Mouse (Mus musculus) layer of hippocampus, adult 11-12 months (tissue): ENCODE measurements around the gene Gli3.

ENCODE experiments used
- DNase-seq: peaks from one replicate; pipeline ENCODE4 v3.0.0; 2022; ENCODE audit warnings: low spot score

The Gli3 gene

DNA sequence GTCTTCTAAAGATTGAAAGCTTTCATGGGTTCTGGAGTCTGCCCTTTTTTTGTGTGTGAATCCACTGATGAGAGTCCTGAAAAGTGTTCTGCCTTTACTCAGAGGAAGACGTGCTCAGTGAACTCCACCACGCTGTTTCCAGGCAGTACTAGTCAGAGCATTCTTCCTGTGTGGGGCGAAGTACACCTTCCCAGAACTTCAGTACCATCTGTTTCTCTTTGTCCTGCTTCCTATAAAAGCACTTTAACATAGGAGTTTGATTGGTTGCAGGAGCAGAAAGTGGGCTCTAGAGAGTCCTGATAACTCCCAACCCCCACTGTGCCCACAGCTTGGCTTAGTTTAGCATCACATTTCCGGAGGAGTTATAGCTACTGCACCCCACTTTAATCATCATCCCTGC lies 32.8 kb downstream of the Gli3 start:
- no peak for DNase-seq

DNA sequence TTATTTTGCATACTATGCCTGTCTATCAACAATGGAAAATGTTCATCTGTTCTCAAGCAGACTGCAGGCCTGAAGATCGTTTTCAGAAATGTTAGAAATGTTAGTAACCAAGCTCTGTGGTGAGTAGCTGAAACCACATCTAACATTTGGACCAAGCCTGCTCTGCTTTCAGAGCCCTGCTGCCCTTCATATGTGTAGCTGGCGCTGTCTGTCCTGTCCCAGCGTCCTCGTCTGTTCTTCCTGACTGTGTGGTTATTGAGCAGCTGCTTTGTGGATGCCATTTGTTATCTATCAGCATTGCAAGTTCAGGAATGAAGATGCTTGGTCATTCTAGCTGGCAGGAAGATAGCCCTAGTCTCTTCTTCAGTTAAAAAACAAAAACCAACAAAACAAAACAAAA lies 35.3 kb downstream of the Gli3 start:
- DNase-seq, result no peak

DNA sequence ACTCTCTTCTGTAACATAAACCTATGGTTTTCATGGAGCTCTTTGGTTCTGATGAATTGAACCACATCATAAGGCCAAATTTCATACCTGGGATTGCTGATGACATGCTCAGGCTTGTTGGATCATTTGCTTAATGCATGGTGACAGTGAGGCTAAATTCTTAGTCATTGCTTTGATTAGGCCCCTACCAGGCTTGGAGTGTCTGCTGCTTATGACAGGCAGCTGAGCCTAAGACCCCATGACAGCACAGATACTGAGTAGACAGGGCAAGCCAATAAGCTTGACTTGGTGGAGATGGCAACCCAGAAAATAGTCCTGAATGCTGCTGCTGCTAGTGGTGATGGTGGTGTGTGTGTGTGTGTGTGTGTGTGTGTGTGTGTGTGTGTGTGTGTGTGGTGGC lies 47.9 kb downstream of the Gli3 start:
- no peak for DNase-seq

DNA sequence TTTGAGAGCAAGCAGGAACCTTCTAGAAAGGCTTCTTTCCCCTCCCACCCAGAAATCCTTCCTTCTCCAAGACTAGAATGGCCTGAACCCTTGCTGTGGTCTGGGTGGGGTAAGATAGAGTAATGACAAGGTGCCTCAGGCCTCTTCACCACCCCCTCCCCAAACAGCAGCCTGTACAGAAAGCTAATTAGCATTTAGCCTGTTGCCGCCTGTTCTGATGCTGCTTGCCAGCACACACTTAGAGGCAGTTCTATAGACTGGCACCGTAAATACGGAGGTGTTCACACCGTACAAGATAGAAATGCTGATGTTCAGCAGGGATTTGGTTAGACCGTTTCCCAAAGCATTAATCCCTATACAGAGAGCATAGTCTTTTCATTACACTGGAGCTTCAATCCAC lies 50.1 kb downstream of the Gli3 start:
- DNase-seq, result no peak

DNA sequence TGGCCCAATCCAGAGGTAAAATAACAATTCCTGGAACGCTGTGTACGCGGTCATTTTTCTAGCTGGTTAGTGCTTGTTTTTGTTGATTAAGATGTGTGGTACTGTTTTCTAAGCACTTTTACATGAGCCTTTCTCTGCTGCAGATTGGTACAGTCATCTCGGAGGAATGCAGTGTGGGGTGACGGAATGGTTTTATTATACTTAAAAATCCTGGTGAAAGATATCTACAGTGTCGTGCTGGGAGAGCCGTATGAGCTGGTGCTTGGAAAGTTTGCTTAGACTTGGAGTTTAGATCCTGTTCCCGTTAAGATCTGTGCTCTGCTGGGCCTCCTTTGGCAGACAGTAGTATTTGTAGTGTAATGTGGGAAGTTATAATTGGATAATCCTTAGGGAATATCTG lies 51.0 kb downstream of the Gli3 start:
- DNase-seq, result no peak

DNA sequence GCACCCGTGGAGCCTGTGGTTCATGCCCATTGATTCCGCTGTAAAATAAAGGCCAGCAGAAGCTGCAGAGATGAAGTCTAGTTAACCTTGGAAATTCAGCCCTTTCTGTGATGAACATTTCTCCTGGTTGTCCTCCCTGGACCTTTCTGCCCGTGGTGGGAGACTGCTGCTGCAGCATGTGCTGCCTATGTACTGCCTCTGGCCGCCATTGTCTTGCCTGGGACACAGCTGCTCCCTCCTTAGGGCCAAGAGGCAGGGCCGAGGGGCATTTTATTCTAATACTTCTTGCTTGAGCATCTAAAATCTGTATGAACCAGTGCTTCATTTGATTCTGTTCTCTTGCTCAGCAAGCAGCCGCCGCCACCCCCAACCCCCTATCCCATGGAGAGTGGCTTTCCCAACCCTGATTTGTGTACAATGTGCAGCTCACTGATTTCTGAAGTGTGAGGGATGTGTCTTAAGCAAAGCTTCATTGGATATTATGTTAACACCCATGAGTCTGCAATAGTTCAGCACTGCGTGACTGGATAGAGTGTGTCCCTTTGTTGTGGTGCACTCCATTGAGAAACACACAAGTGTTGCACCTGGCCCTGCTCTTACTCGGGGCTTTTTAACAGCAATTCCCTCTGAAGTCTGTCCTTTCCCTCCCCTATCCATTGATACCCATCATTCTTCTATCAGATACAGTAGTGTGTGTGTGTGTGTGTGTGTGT lies 54.2 kb downstream of the Gli3 start:
- no peak for DNase-seq

DNA sequence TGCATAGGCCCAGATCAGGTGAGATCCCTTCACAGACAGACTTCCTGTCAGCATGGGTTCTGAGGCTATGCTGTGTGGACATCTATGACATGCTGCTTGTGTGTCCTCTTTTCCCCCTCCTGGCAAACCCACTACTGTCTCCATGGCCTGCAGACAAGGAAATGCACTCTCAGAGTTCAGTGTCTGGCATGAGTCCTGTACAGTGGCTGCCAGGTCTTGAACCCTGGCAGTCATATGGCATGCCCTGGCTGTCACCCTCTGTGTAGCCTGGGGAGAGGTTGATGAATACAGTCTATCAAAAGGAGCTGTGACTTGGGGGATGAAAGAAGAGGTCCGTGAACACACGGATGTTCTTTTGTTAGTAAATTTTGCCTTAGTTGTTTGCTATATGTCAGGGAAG lies 57.3 kb downstream of the Gli3 start:
- no peak for DNase-seq

DNA sequence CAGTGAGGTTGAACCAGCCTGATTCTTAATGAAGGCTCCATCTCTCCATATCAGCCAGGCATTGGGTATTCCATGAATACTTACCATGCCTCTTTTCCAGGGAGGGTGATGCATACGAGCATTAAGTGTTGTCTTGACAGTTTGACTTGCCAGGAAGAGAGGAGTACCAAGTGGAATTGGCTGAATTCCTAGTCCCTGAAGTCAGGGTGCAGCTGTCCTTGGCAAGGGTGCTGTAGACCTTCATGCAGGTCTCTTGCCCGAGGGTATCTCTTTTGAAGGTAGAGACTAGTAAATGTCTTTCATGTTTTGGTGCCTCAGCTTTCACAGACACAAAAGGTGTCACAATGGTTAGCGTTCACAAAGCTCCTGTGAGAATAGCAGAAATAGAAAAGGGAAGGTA lies 59.1 kb downstream of the Gli3 start:
- DNase-seq, result no peak

DNA sequence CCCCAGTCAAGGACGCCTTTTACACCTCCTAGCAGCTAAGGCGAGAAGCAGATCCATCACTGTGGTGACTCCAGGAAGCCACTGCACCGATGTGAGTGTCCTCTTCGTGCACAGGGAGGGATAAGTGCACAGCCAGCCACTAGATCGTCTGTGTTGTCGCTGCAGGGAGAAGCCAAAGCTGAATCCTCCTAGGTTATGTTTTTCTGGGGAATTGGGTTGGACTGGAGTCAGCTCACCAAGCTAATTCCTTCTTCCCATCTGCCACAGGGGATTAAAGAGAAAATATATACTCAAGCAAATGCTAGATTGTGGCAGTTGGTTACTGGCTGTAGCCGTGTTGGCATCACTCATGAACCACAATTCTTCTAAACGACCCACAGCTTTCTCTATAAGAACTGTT lies 61.2 kb downstream of the Gli3 start:
- DNase-seq, result no peak

DNA sequence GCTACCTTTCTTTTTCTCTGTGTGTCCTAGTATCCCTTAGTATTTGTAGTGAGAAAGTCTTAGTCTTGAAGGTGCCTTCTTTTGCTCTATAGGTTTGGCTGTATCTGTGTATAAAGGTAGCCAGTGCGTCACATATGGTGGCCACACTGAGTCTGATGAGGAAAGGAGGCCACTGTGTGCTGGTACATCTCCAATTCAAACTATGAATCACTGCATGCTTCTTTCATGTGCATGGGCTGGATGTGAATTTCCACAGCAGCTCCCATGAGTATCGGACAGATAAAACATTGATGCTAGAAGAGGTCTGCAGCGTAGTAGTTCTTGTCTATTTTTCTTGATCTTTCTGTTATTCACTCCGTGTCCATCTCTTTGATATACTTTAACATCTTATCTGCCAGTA lies 63.7 kb downstream of the Gli3 start:
- DNase-seq, result no peak

DNA sequence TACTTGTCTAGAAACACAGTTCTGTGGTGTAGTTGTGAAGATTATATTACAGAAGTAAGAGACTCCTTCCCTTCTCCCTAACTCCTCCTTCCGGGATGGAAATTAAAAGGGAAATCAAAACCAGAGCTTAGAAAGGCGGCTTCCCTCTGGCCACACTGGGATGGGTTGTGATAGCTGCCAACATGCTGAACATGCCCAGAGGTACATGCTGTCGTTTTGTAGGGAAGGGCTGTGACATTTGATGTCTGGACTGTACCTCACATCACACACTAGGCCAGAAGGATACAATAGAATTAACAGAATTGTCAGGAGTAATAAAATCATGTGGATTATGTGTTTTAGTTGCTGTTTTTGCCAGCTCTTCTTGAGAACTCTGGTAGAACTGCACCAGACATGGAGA lies 68.5 kb downstream of the Gli3 start:
- DNase-seq, result no peak

DNA sequence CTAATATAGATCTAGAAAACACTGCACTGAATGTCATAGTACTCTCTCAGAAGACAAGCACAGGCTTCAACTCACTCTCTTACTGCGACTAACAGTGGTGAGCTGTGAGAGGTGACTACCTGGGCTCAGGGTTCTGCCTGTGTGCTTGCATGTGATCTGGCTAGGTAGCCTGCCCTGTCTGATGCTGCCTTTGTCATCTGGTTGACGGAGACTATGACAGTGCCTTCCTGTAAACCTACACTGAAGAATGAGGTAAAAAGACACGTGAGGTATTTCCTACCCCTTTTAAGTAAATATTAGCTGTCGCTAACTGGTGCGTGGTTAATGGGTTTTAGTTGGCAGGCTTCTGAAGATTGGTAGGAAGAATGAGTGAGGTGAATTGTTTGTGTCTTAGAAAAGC lies 74.2 kb downstream of the Gli3 start:
- no peak for DNase-seq

DNA sequence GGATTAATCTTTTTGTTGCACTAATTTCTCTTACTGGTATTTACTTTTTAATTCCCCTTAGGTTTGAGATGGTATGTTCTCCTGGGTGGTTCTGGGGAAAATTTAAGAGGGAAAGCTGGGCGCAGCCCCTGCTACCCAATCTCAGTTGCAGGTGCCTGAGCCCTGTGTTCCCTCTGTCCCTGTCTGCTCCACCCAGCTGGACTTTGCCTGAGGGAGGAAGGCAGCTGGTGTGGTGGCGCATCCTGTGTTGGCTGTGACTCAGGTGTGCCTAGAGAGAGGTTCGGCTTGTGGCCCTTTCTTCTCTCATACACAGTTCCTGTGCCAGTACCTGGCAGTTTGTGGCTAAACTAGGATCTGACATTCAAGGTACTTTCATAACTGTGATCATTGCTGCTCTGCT lies 74.6 kb downstream of the Gli3 start:
- DNase-seq, result no peak

DNA sequence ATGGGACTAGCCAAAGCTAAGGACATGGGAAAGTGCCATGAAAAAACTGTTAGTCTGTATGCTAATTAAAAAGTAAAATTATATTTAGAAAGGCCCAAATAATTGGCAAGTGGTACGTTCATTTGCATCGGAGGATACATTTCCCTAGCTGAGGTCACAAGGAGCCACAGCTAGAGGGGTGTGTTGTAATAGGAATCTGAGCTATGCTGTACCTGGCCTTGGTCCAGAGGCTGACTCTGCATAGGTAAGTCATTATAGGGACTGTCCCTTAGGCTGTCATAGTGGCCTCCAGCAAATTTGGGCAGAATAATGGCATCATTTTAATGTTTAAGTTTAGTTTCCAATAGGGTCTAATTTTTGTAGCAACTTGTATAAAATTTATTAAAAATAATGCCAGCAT lies 75.4 kb downstream of the Gli3 start:
- no peak for DNase-seq

DNA sequence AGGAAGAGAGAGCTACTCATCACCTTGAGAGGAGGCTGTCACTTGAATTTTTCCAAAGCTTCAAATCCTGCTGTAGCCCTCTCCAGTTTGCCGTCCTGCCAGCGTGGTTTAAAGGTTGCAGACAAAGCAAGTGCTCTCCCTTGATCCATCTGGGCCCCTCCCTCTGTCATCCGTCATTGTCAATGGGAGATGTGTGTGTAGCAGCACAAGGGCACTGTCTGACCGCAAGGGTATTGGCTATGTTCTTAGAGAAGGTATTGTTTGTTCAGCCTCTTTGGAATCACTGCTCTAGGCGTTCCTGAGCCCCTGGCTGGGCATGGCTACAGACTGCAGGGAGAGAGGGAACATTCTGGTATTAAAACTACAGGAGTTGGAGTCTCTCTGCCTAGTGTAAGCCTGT lies 79.0 kb downstream of the Gli3 start:
- DNase-seq, result no peak

DNA sequence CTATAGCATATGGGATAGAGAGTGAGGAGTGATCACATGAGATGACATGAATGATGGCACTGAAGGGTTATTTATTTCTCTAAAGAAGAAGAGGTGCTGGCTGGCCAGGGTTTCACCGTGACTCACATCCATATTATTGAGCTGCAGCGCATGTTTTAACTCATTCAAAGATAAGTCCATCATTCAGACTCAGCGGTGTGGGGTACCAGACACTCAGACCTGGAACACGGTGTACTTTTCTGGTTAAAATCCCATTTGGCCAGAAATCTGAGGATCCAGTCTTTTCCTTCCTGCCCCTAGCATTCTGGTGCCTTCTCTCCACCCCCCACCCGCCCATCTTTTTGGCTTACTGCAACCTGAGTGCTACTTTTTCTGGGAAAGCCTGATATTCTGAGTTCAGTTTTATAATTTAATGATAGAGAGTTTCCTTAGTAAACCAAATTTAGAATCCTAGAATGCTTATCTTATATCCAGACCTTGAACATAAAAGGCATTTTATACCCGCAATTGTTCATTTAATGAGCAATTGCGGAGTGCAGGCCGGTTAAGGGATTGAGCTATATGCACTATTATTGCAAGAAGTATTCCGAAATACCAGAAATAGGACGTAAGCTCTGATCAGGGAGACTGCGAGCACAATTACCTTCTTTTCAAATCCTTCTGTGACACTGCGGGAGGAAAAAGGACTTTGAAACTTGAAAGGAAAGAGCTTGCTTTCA lies 80.3 kb downstream of the Gli3 start:
- no peak for DNase-seq

DNA sequence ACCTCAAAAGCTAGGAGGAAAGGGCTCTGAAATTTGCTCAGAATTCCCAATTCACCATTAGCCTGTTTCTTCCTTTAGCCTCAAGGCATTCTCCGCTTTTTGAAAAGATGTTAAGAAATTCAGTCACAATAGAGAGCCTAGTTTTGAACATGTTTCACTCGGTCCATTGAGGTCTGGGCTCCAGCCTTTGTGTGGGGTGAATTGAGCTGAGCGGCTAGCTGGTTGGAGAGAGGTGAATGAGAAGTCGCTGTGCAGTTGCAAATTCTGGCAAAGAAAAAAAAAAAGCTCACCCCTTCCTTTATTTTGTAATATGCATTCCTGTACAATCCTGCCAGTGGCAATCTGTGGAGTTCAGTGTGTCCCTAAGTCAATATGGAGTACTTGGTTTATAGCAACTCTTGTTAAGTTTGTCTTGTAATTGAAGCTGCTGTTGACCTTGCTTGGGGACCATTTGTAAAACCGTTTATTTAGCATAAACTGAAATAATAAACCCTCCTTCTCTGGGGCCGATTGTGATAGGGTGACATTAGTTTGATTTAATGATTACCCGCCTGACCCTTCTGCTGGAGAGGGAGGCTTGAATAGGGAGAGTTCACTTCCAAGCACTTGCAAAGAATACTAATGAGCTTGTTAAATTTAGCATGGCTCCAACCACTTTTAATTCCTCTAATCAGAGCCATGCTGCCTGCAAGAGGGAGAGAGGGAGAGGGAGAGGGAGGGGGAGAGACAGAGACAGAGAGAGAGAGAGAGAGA lies 81.0 kb downstream of the Gli3 start:
- DNase-seq, result no peak

DNA sequence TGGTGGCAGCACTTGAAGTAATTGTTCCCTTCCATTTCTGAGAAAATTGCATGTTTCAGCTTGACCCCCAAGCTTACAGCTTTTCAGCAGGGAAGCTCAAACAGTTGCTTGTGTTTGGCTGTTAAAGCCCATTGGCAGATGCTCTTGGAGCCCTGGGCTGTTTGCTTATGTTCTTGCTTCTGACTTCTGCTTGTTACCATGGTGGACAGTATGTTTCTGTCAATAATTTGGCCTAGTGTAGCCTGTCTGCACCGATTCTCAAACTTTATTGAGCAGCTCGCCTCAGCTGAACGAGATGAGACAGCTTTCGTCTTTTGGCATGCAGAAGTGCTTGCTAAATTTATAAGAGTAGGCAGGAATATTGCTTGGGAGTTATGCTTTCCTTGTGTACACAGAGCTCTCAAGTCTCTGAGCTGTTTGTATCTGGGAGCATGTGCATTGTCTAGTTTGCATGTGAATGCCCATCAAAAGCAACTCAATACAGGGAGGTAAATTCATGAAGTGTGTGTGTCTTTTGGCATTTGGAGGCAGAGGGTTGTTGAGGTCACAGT lies 82.4 kb downstream of the Gli3 start:
- peak; percentile 13 for DNase-seq

DNA sequence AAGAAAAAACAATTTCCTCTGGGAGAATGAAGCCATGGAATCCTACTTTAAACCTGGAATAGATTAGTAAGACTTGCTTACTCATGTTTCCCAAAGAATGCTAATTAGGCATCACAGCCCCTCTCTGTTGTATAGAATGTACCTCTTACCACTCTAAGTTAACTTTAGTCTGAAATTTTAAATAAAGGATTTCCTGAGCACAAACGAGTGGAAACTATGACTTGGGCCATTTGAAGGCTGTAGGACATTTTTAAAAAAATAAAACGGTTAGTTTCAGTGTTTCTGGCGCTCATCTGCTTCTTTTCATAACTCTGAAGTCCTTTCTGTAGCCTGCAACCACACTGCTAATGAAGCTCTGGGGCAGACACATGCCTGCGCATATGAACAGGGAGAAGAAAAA lies 83.2 kb downstream of the Gli3 start:
- no peak for DNase-seq

DNA sequence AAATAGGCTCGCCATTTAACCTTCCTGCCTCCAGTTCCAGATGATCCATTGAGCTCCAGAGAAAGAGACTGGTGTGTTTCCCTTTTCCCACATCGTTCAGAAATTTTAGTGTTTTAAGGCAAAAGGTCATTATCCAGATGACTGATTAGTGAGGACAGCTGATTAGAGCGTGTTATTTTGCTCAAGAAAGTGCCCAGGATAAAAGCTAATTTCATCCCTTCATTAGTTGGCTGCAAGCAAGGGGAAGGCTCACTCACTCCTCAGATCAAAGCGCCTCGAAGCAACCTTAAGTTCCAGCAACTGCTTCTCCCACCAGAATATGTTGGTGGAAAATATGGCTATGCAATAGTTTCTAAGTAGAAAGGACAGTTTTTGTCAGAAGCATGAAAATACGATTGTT lies 86.4 kb downstream of the Gli3 start:
- no peak for DNase-seq

DNA sequence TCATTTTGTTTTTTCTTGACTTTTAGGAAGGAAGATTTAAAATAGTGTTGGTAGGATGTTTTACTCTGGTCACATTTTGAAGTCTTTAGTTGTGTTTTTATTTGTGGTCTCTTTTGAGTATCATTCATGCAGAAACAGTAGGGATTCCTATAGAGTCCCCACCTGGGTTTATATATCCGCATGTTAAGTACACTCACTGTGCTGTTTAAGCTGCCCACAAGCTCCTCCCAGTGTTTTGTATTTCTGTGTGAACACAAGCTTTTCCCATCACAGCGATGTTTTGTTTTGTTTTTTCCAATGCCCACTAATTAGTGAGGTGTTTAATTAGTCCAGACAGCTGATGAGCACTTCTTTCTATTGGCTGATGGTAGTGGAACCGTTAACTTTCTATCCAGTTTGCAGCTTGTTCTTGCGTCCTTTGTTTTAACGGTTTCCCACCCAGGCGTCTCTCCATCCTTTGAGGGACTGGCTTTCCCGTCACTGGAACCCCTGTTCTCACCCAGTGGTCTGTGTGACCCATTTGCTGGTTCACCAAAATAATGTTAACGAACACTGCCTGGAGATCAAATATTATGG lies 87.1 kb downstream of the Gli3 start:
- DNase-seq, result no peak

DNA sequence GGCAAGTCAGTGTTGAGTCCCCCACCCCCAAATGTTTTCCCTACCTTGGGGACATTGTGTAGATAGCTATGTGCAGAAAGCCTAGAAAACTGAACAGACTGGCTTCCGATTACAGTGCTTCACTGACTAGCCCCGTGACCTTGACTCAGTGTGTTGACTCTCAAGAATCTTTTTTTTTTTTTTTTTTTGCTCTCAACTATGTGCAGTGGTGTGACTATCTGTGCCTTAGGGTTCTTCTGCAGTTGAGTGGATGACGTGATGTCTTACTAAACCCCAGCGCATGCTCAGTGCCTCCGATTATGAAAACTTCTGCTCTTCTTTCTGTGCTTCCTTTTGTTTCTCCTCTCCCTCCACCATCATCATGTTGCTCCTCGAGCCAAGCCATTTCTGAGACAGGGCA lies 87.7 kb downstream of the Gli3 start:
- DNase-seq, result no peak

DNA sequence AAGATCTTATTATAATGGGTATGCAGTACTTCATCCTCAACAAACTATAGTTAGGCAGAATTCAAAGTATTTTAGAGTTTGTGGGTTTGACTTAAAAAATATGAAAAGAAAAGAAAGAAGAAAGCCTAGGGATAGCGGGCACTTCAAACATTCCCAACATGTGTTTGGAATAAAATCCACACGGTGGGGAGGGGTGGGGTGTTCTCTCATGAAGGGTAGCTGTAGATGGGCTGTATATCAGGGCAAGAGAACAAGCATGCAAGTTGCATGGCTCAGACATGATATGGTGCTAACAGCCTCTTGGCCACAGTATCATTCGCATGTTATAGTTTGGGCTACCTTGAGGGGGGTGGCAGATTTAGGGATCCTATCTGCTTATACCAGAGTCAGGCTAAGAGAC lies 89.0 kb downstream of the Gli3 start:
- DNase-seq, result no peak
